In genomic region chr5:35005659-35006058, GRCm38 (mm10) we compare ENCODE assay signal across 30 mouse cellular contexts. TPM values are rescaled to one million over a fixed set of nuclear protein-coding genes. Genes with fewer than 3 reads are reported as not detected.
DNase-seq lines count a peak whose midpoint lies in the region; ATAC-seq and TF ChIP-seq lines count a peak whose summit lies in the region.
"Had no signal": no experiment of that assay in that cellular context is flagged by ENCODE, and none has a peak within 500 bp of the region (broad histone marks: within the 10 kb centered on the region; RNA-seq: fewer than 3 reads in every experiment).

No protein-coding gene starts in this region.

- no peaks in the 10 kb centered on the region for H3K9me3 ChIP-seq in liver, postnatal 0 days (ENCODE audit: low read length)
- H3K9me3 ChIP-seq in liver, embryonic 12.5 days (replicated peaks), result no peaks in the 10 kb centered on the region
- H3K9me3 ChIP-seq in liver, embryonic 15.5 days (replicated peaks), result no peaks in the 10 kb centered on the region
- H3K9me3 ChIP-seq: embryonic facial prominence, embryonic 12.5 days; embryonic facial prominence, embryonic 15.5 days; forebrain, embryonic 10.5 days; forebrain, embryonic 13.5 days; heart, embryonic 12.5 days; heart, embryonic 15.5 days; hindbrain, embryonic 12.5 days; hindbrain, embryonic 15.5 days had no signal

- H3K27me3 ChIP-seq in liver, postnatal 0 days (ENCODE audit: insufficient read depth, low read length), result no peaks in the 10 kb centered on the region
- H3K27me3 ChIP-seq in liver, embryonic 12.5 days (replicated peaks), result no peaks in the 10 kb centered on the region
- no peaks in the 10 kb centered on the region for H3K27me3 ChIP-seq in liver, embryonic 15.5 days
- H3K27me3 ChIP-seq: embryonic facial prominence, embryonic 12.5 days; embryonic facial prominence, embryonic 15.5 days; forebrain, embryonic 13.5 days; heart, embryonic 12.5 days; heart, embryonic 15.5 days; hindbrain, embryonic 12.5 days; hindbrain, embryonic 15.5 days; Patski had no signal

- no peak for TF ChIP-seq EP300 in liver, postnatal 0 days (IDR thresholded peaks at IDR 0.05; ENCODE audit: low read depth)

- no peak for ATAC-seq in liver, postnatal 0 days
- peak; percentile 82 for ATAC-seq in erythroblast, adult 5-6 weeks (replicated peaks; ENCODE audit: low FRiP score, poor library complexity, severe bottlenecking)
- ATAC-seq in liver, embryonic 12.5 days, result peak; percentile 82
- peak; percentile 75 for ATAC-seq in liver, embryonic 15.5 days (ENCODE audit: insufficient read depth)
- ATAC-seq: forebrain, embryonic 13.5 days; forebrain, embryonic 16.5 days; Patski had no signal

- H3K4me2 ChIP-seq in liver, postnatal 0 days (ENCODE audit: low read depth, low read length), result no peak overlapping the region
- no peak overlapping the region for H3K4me2 ChIP-seq in liver, embryonic 12.5 days
- H3K4me2 ChIP-seq in liver, embryonic 15.5 days, result no peak overlapping the region
- H3K4me2 ChIP-seq: embryonic facial prominence, embryonic 12.5 days; embryonic facial prominence, embryonic 15.5 days; forebrain, embryonic 13.5 days; heart, embryonic 12.5 days; heart, embryonic 15.5 days; hindbrain, embryonic 12.5 days; hindbrain, embryonic 15.5 days had no signal

- peaks cover 4% of the 10 kb centered on the region for H3K4me1 ChIP-seq in liver, postnatal 0 days (ENCODE audit: insufficient read depth)
- H3K4me1 ChIP-seq in liver, embryonic 12.5 days, result peaks cover 54% of the 10 kb centered on the region
- H3K4me1 ChIP-seq in liver, embryonic 15.5 days (replicated peaks), result peaks cover 35% of the 10 kb centered on the region

- no peak overlapping the region for H3K27ac ChIP-seq in liver, postnatal 0 days (ENCODE audit: low read depth)
- H3K27ac ChIP-seq in liver, embryonic 12.5 days, result peak overlapping the region; percentile 2; the same call in 1 of the 2 replicates
- no peak overlapping the region for H3K27ac ChIP-seq in liver, embryonic 15.5 days (replicated peaks)
- H3K27ac ChIP-seq: embryonic facial prominence, embryonic 12.5 days; embryonic facial prominence, embryonic 15.5 days; forebrain, embryonic 10.5 days; forebrain, embryonic 13.5 days; heart, embryonic 15.5 days; hindbrain, embryonic 12.5 days; hindbrain, embryonic 15.5 days had no signal

- H3K9ac ChIP-seq in liver, postnatal 0 days (replicated peaks), result no peak overlapping the region
- no peak overlapping the region for H3K9ac ChIP-seq in liver, embryonic 12.5 days
- no peak overlapping the region for H3K9ac ChIP-seq in liver, embryonic 15.5 days
- H3K9ac ChIP-seq: embryonic facial prominence, embryonic 12.5 days; embryonic facial prominence, embryonic 15.5 days; forebrain, embryonic 13.5 days; heart, embryonic 12.5 days; heart, embryonic 15.5 days; hindbrain, embryonic 12.5 days; hindbrain, embryonic 15.5 days had no signal

- WGBS in liver, postnatal 0 days (ENCODE audit: insufficient replicate concordance), result 88% methylated on average over 3 of the region's 3 CpGs
- 68% methylated on average over 3 of the region's 3 CpGs for WGBS in liver, embryonic 12.5 days (ENCODE audit: insufficient replicate concordance)
- WGBS in liver, embryonic 15.5 days (ENCODE audit: insufficient replicate concordance), result 75% methylated on average over 3 of the region's 3 CpGs

- H3K36me3 ChIP-seq in liver, postnatal 0 days (replicated peaks; ENCODE audit: insufficient read depth, low read length), result peaks cover 2% of the 10 kb centered on the region; the same call in 1 of the 2 replicates
- H3K36me3 ChIP-seq in liver, embryonic 12.5 days, result peaks cover 91% of the 10 kb centered on the region
- peaks cover 33% of the 10 kb centered on the region for H3K36me3 ChIP-seq in liver, embryonic 15.5 days (replicated peaks)
- H3K36me3 ChIP-seq: hindbrain, embryonic 15.5 days had no signal

- no peak overlapping the region for H3K4me3 ChIP-seq in liver, postnatal 0 days (ENCODE audit: low read depth, low read length)
- no peak overlapping the region for H3K4me3 ChIP-seq in liver, embryonic 12.5 days
- H3K4me3 ChIP-seq in liver, embryonic 15.5 days (replicated peaks), result no peak overlapping the region
- H3K4me3 ChIP-seq: embryonic facial prominence, embryonic 12.5 days; embryonic facial prominence, embryonic 15.5 days; erythroblast, embryonic 14.5 days; forebrain, embryonic 10.5 days; forebrain, embryonic 13.5 days; heart, embryonic 12.5 days; heart, embryonic 15.5 days; hindbrain, embryonic 12.5 days; hindbrain, embryonic 15.5 days had no signal

- DNase-seq in liver (peak; percentile 39), MN1 (ENCODE audit: low spot score) (no peak)
- no peak for DNase-seq in liver, postnatal 0 days
- DNase-seq in heart, postnatal 4 days, result no peak
- no peak for DNase-seq in layer of hippocampus, adult 9-11 months
- DNase-seq: adrenal gland, adult 2 months; adrenal gland, postnatal 14 days; cerebellum, adult 11 months; cerebellum, adult 2 months; cerebellum, adult 9-11 months; cerebellum, postnatal 25 days; gastrocnemius, postnatal 14 days; heart, adult 11 months; heart, postnatal 14 days had no signal

- no peak for TF ChIP-seq CTCF in liver, postnatal 0 days (IDR thresholded peaks at IDR 0.05; ENCODE audit: low read depth)

RNA-seq across cellular contexts. Expression of gene Hgfac, which starts 35.6 kb away (rescaled TPM):
- 285 and 304 TPM in 2 replicates for polyA plus RNA-seq in liver, postnatal 0 days (2015; fragmentation: Nextera tagmentation; extraction: Ambion mirVana)
- total RNA-seq in erythroblast, adult 5-6 weeks (2015; ENCODE audit: low replicate concordance), result not detected in 2 replicates
- not detected in 2 replicates for total RNA-seq in erythroblast, adult 5-6 weeks (2017; ENCODE audit: low replicate concordance)
- 43.3 and 44.1 TPM in 2 replicates for polyA plus RNA-seq in liver, embryonic 12.5 days (2016; fragmentation: Nextera tagmentation; extraction: Ambion mirVana)
- 129 and 201 TPM in 2 replicates for polyA plus RNA-seq in liver, embryonic 15.5 days (2015; fragmentation: Nextera tagmentation; extraction: Ambion mirVana)
- 1 to 10 TPM; 2.3 to 3.1 TPM for total RNA-seq in heart, postnatal 4 days (2021)

RNA-seq across cellular contexts. Expression of gene Dok7, which starts 50.9 kb away (rescaled TPM):
- polyA plus RNA-seq in liver, postnatal 0 days (2015; fragmentation: Nextera tagmentation; extraction: Ambion mirVana), result 0.05 and 0.06 TPM in 2 replicates
- total RNA-seq in erythroblast, adult 5-6 weeks (2015; ENCODE audit: low replicate concordance), result not detected in 2 replicates
- not detected in 2 replicates for total RNA-seq in erythroblast, adult 5-6 weeks (2017; ENCODE audit: low replicate concordance)
- polyA plus RNA-seq in liver, embryonic 12.5 days (2016; fragmentation: Nextera tagmentation; extraction: Ambion mirVana), result 0.07 TPM in 1 of 2 replicates, not detected in the other
- polyA plus RNA-seq in liver, embryonic 15.5 days (2015; fragmentation: Nextera tagmentation; extraction: Ambion mirVana), result 0.15 and 0.22 TPM in 2 replicates
- 10 to 100 TPM; 28.1 to 28.5 TPM for total RNA-seq in heart, postnatal 4 days (2021)
- total RNA-seq: common myeloid progenitor, adult 5-6 weeks; hematopoietic stem cell, adult 5-6 weeks had no signal
- polyA plus RNA-seq: erythroblast, embryonic 14.5 days had no signal

RNA-seq across cellular contexts. Expression of gene Rgs12, which starts 56.4 kb away (rescaled TPM):
- polyA plus RNA-seq in liver, postnatal 0 days (2015; fragmentation: Nextera tagmentation; extraction: Ambion mirVana), result 6.9 and 7.3 TPM in 2 replicates
- total RNA-seq in erythroblast, adult 5-6 weeks (2015; ENCODE audit: low replicate concordance), result 6.7 and 13.6 TPM in 2 replicates
- total RNA-seq in erythroblast, adult 5-6 weeks (2017; ENCODE audit: low replicate concordance), result 23.3 and 25.0 TPM in 2 replicates
- polyA plus RNA-seq in liver, embryonic 12.5 days (2016; fragmentation: Nextera tagmentation; extraction: Ambion mirVana), result 30.1 and 31.7 TPM in 2 replicates
- 17.0 and 20.1 TPM in 2 replicates for polyA plus RNA-seq in liver, embryonic 15.5 days (2015; fragmentation: Nextera tagmentation; extraction: Ambion mirVana)
- total RNA-seq in heart, postnatal 4 days (2021), result 10 to 100 TPM; 49.8 to 60.4 TPM
